8 mouse cellular contexts compared by ENCODE assay signal in the genomic region with DNA sequence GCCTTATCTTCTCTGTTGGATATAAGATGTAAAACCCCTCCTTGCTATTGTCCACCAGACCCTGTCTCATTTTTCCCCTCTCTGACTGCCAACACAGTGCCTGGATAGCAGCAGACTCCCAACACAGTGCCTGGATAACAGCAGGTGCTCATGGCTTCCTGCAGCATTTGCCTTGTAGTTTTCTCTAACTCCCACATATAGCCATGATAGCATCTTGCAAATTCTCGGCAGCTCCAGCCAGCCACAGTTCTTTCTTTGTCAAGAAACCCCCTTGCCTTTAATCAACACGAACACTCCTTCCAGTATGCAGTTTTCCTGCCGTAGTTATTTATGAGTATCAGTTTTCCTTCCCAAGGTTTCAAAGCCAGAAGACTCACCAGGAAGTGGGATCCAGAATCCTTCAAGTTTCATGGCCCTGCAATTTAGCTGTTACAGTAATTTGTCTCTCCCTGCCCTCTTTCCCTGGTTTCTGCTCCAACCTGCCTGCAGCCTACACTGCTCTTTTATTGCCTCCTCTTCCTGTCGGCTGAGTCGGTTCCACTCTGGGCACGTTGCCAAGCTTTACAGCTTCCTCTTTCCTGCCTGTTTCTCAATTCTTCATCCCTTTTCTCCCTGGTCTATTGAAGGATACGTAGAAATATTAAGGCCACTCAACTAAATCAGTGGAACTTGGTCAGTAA.
DNase-seq lines count a peak whose midpoint lies in the region; ATAC-seq and TF ChIP-seq lines count a peak whose summit lies in the region.

No protein-coding gene starts in this region.

- TF ChIP-seq EP300 in heart, adult 2 months (IDR thresholded peaks at IDR 0.05; ENCODE audit: insufficient read depth, low read depth, low read length), result no peak
- no peak for TF ChIP-seq EP300 in liver, postnatal 0 days (IDR thresholded peaks at IDR 0.05; ENCODE audit: low read depth)

- H3K79me2 ChIP-seq in heart, adult 2 months (replicated peaks; ENCODE audit: control insufficient read depth, insufficient read depth, low read length), result no peaks in the 10 kb centered on the region

- peak overlapping the region; percentile 44 for H3K4me2 ChIP-seq in kidney, embryonic 15.5 days
- 0 out of 2 replicates have a peak overlapping the region, but pooled peaks have one; percentile 1 for H3K4me2 ChIP-seq in liver, postnatal 0 days (ENCODE audit: low read depth, low read length)
- no peak overlapping the region for H3K4me2 ChIP-seq in hindbrain, embryonic 16.5 days (ENCODE audit: low read length)

- H3K27me3 ChIP-seq in heart, adult 2 months (ENCODE audit: control insufficient read depth, insufficient read depth, low read length), result no peaks in the 10 kb centered on the region
- no peaks in the 10 kb centered on the region for H3K27me3 ChIP-seq in kidney, embryonic 15.5 days
- H3K27me3 ChIP-seq in liver, postnatal 0 days (ENCODE audit: insufficient read depth, low read length), result no peaks in the 10 kb centered on the region
- no peaks in the 10 kb centered on the region for H3K27me3 ChIP-seq in hindbrain, embryonic 16.5 days (replicated peaks; ENCODE audit: control insufficient read depth, insufficient read depth, low read length)

- peaks cover 2% of the 10 kb centered on the region; the same call in 1 of the 2 replicates for H3K4me1 ChIP-seq in heart, adult 2 months (ENCODE audit: control insufficient read depth, insufficient read depth, low read length)
- peaks cover 33% of the 10 kb centered on the region for H3K4me1 ChIP-seq in kidney, embryonic 15.5 days
- no peaks in the 10 kb centered on the region for H3K4me1 ChIP-seq in liver, postnatal 0 days (ENCODE audit: insufficient read depth)
- no peaks in the 10 kb centered on the region for H3K4me1 ChIP-seq in hindbrain, embryonic 16.5 days (ENCODE audit: control insufficient read depth, insufficient read depth, low read depth, low read length)

- TF ChIP-seq POLR2A in heart, adult 2 months (IDR thresholded peaks at IDR 0.05; ENCODE audit: insufficient read depth, low read depth, low read length), result no peak

- H3K9me3 ChIP-seq in kidney, embryonic 15.5 days (replicated peaks), result no peaks in the 10 kb centered on the region
- H3K9me3 ChIP-seq in liver, postnatal 0 days (ENCODE audit: low read length), result no peaks in the 10 kb centered on the region
- no peaks in the 10 kb centered on the region for H3K9me3 ChIP-seq in hindbrain, embryonic 16.5 days (ENCODE audit: control insufficient read depth, low read length)

- no peak overlapping the region for H3K27ac ChIP-seq in heart, adult 2 months
- H3K27ac ChIP-seq in kidney, embryonic 15.5 days, result peak overlapping the region; percentile 90
- peak overlapping the region; percentile 48; the same call in 1 of the 2 replicates for H3K27ac ChIP-seq in liver, postnatal 0 days (ENCODE audit: low read depth)
- H3K27ac ChIP-seq in hindbrain, embryonic 16.5 days (ENCODE audit: low read depth, low read length), result no peak overlapping the region

- peak; percentile 14 to 49 for DNase-seq in spleen, adult 18-20 months
- DNase-seq in spleen, adult 12 weeks (ENCODE audit: low spot score), result no peak
- peak; percentile 20 for DNase-seq in cerebellum, adult 8-10 months
- DNase-seq in heart, adult 2 months, result peak; percentile 48 to 58
- DNase-seq in liver, postnatal 0 days, result peak; percentile 64
- peak; percentile 38 for DNase-seq in right cerebral cortex, postnatal 25 days

- no peak for TF ChIP-seq CTCF in heart, adult 2 months (IDR thresholded peaks at IDR 0.05)
- TF ChIP-seq CTCF in liver, postnatal 0 days (IDR thresholded peaks at IDR 0.05; ENCODE audit: low read depth), result no peak

- intact Hi-C loops in heart, adult 2 months (cut with DNase I), result no loop called here

- peak; percentile 86 for ATAC-seq in kidney, embryonic 15.5 days (replicated peaks; ENCODE audit: low FRiP score)
- ATAC-seq in liver, postnatal 0 days, result peak; percentile 76
- ATAC-seq in hindbrain, embryonic 16.5 days, result no peak

- no peak overlapping the region for H3K9ac ChIP-seq in heart, adult 2 months (ENCODE audit: low read depth, low read length)
- H3K9ac ChIP-seq in kidney, embryonic 15.5 days, result 0 out of 2 replicates have a peak overlapping the region, but pooled peaks have one; percentile 10
- H3K9ac ChIP-seq in liver, postnatal 0 days (replicated peaks), result no peak overlapping the region
- no peak overlapping the region for H3K9ac ChIP-seq in hindbrain, embryonic 16.5 days (ENCODE audit: low read depth, low read length)

- H3K36me3 ChIP-seq in heart, adult 2 months (ENCODE audit: control insufficient read depth, insufficient read depth, low read length), result no peaks in the 10 kb centered on the region
- H3K36me3 ChIP-seq in kidney, embryonic 15.5 days, result no peaks in the 10 kb centered on the region
- no peaks in the 10 kb centered on the region for H3K36me3 ChIP-seq in liver, postnatal 0 days (replicated peaks; ENCODE audit: insufficient read depth, low read length)
- H3K36me3 ChIP-seq in hindbrain, embryonic 16.5 days (ENCODE audit: control insufficient read depth, insufficient read depth, low read length), result no peaks in the 10 kb centered on the region

- H3K4me3 ChIP-seq in heart, adult 2 months, result no peak overlapping the region
- no peak overlapping the region for H3K4me3 ChIP-seq in kidney, embryonic 15.5 days (replicated peaks)
- H3K4me3 ChIP-seq in liver, postnatal 0 days (ENCODE audit: low read depth, low read length), result no peak overlapping the region
- no peak overlapping the region for H3K4me3 ChIP-seq in hindbrain, embryonic 16.5 days (ENCODE audit: low read length)

- 16% methylated on average over 7 of the region's 7 CpGs for WGBS in heart, adult 2 months
- WGBS in kidney, embryonic 15.5 days, result 4% methylated on average over 7 of the region's 7 CpGs
- 16% methylated on average over 7 of the region's 7 CpGs for WGBS in liver, postnatal 0 days (ENCODE audit: insufficient replicate concordance)
- 45% methylated on average over 7 of the region's 7 CpGs for WGBS in hindbrain, embryonic 16.5 days

Comparison
In these comparisons a context has a peak if more than half of its experiments do, and no peak if none do; other contexts are left out.
1. H3K27ac ChIP-seq: peak in kidney, embryonic 15.5 days (single experiment) and liver, postnatal 0 days (single experiment); none in heart, adult 2 months (single experiment) and hindbrain, embryonic 16.5 days (single experiment).